Mouse (Mus musculus): ENCODE data around the gene Smok2b. TPM values are rescaled to one million over a fixed set of nuclear protein-coding genes. Genes with fewer than 3 reads are reported as not detected.
A peak's percentile ranks its signal among the peaks of the same experiment; 100 is the strongest.
"Not testable (repeated sequence)": the region's sequence is repeated elsewhere in the genome, so short reads cannot be mapped to it uniquely, and the experiment has no call there.

The Smok2b gene
- polyA plus RNA-seq, 1 experiment = 7.4 TPM

- H3K4me3 ChIP-seq (ENCODE audit: control insufficient read depth, low read depth, low read length); H3K36me3 ChIP-seq (ENCODE audit: control insufficient read depth, insufficient read depth, low read length); H3K27me3 ChIP-seq (ENCODE audit: control insufficient read depth, insufficient read depth, low read length); H3K4me1 ChIP-seq (ENCODE audit: control insufficient read depth, insufficient read depth, low read length); H3K27ac ChIP-seq (ENCODE audit: control insufficient read depth, insufficient read depth, low read depth, low read length): not testable (repeated sequence)
Measured at GRCm38 (mm10) chr17:13202453-13203107, 27.5 kb upstream of the Smok2b start.

GRCm38 (mm10) chr17:13205247-13205646 lies 24.8 kb upstream of the Smok2b start:
- H3K4me1 ChIP-seq (ENCODE audit: control insufficient read depth, insufficient read depth, low read length); H3K27ac ChIP-seq (ENCODE audit: control insufficient read depth, insufficient read depth, low read depth, low read length); H3K36me3 ChIP-seq (ENCODE audit: control insufficient read depth, insufficient read depth, low read length); H3K27me3 ChIP-seq (ENCODE audit: control insufficient read depth, insufficient read depth, low read length); H3K4me3 ChIP-seq (ENCODE audit: control insufficient read depth, low read depth, low read length): not testable (repeated sequence)

GRCm38 (mm10) chr17:13206491-13206890 lies 23.6 kb upstream of the Smok2b start:
- Histone ChIP-seq H3K4me3 (ENCODE audit: control insufficient read depth, low read depth, low read length) (no peak overlapping the region), H3K4me1 (ENCODE audit: control insufficient read depth, insufficient read depth, low read length) (no peaks in the 10 kb centered on the region), H3K27me3 (ENCODE audit: control insufficient read depth, insufficient read depth, low read length) (no peaks in the 10 kb centered on the region), H3K36me3 (ENCODE audit: control insufficient read depth, insufficient read depth, low read length) (no peaks in the 10 kb centered on the region), H3K27ac (ENCODE audit: control insufficient read depth, insufficient read depth, low read depth, low read length) (no peak overlapping the region)
- no peak for TF ChIP-seq POLR2A (IDR thresholded peaks at IDR 0.05; ENCODE audit: control insufficient read depth, low read depth, low read length)
- no peak for TF ChIP-seq CTCF (IDR thresholded peaks at IDR 0.05; ENCODE audit: control insufficient read depth, insufficient read depth, insufficient replicate concordance, low read depth, low read length)

GRCm38 (mm10) chr17:13208460-13208859 lies 21.6 kb upstream of the Smok2b start:
- H3K27ac ChIP-seq (ENCODE audit: control insufficient read depth, insufficient read depth, low read depth, low read length); H3K36me3 ChIP-seq (ENCODE audit: control insufficient read depth, insufficient read depth, low read length); H3K4me3 ChIP-seq (ENCODE audit: control insufficient read depth, low read depth, low read length); H3K27me3 ChIP-seq (ENCODE audit: control insufficient read depth, insufficient read depth, low read length); H3K4me1 ChIP-seq (ENCODE audit: control insufficient read depth, insufficient read depth, low read length): not testable (repeated sequence)

GRCm38 (mm10) chr17:13212136-13212850 lies 17.8 kb upstream of the Smok2b start:
- no peaks in the 10 kb centered on the region for H3K36me3 ChIP-seq (ENCODE audit: control insufficient read depth, insufficient read depth, low read length)
- no peak overlapping the region for H3K4me3 ChIP-seq (ENCODE audit: control insufficient read depth, low read depth, low read length)
- no peaks in the 10 kb centered on the region for H3K27me3 ChIP-seq (ENCODE audit: control insufficient read depth, insufficient read depth, low read length)
- no peaks in the 10 kb centered on the region for H3K4me1 ChIP-seq (ENCODE audit: control insufficient read depth, insufficient read depth, low read length)
- H3K27ac ChIP-seq (ENCODE audit: control insufficient read depth, insufficient read depth, low read depth, low read length) = no peak overlapping the region
- TF ChIP-seq CTCF (IDR thresholded peaks at IDR 0.05; ENCODE audit: control insufficient read depth, insufficient read depth, insufficient replicate concordance, low read depth, low read length) = no peak
- TF ChIP-seq POLR2A (IDR thresholded peaks at IDR 0.05; ENCODE audit: control insufficient read depth, low read depth, low read length) = no peak

- TF ChIP-seq POLR2A (IDR thresholded peaks at IDR 0.05; ENCODE audit: control insufficient read depth, low read depth, low read length) = no peak
- TF ChIP-seq CTCF (IDR thresholded peaks at IDR 0.05; ENCODE audit: control insufficient read depth, insufficient read depth, insufficient replicate concordance, low read depth, low read length) = no peak
- H3K4me1 ChIP-seq (ENCODE audit: control insufficient read depth, insufficient read depth, low read length) = no peaks in the 10 kb centered on the region
Measured at GRCm38 (mm10) chr17:13214169-13214568, 15.9 kb upstream of the Smok2b start.

GRCm38 (mm10) chr17:13215595-13215994 lies 14.5 kb upstream of the Smok2b start:
- no peaks in the 10 kb centered on the region for H3K27me3 ChIP-seq (ENCODE audit: control insufficient read depth, insufficient read depth, low read length)
- no peak overlapping the region for H3K4me3 ChIP-seq (ENCODE audit: control insufficient read depth, low read depth, low read length)
- no peaks in the 10 kb centered on the region for H3K36me3 ChIP-seq (ENCODE audit: control insufficient read depth, insufficient read depth, low read length)
- no peak overlapping the region for H3K27ac ChIP-seq (ENCODE audit: control insufficient read depth, insufficient read depth, low read depth, low read length)
- H3K4me1 ChIP-seq (ENCODE audit: control insufficient read depth, insufficient read depth, low read length) = no peaks in the 10 kb centered on the region
- TF ChIP-seq CTCF (IDR thresholded peaks at IDR 0.05; ENCODE audit: control insufficient read depth, insufficient read depth, insufficient replicate concordance, low read depth, low read length) = no peak
- no peak for TF ChIP-seq POLR2A (IDR thresholded peaks at IDR 0.05; ENCODE audit: control insufficient read depth, low read depth, low read length)

More at GRCm38 (mm10) chr17:13214169-13214568, 15.9 kb upstream of the Smok2b start:
- H3K4me3 ChIP-seq (ENCODE audit: control insufficient read depth, low read depth, low read length) = no peak overlapping the region
- H3K27ac ChIP-seq (ENCODE audit: control insufficient read depth, insufficient read depth, low read depth, low read length) = no peak overlapping the region
- no peaks in the 10 kb centered on the region for H3K36me3 ChIP-seq (ENCODE audit: control insufficient read depth, insufficient read depth, low read length)
- H3K27me3 ChIP-seq (ENCODE audit: control insufficient read depth, insufficient read depth, low read length) = no peaks in the 10 kb centered on the region

- Histone ChIP-seq H3K4me1 (ENCODE audit: control insufficient read depth, insufficient read depth, low read length) (no peaks in the 10 kb centered on the region), H3K27me3 (ENCODE audit: control insufficient read depth, insufficient read depth, low read length) (no peaks in the 10 kb centered on the region), H3K36me3 (ENCODE audit: control insufficient read depth, insufficient read depth, low read length) (no peaks in the 10 kb centered on the region), H3K27ac (ENCODE audit: control insufficient read depth, insufficient read depth, low read depth, low read length) (no peak within 1 kb of the TSS), H3K4me3 (ENCODE audit: control insufficient read depth, low read depth, low read length) (peak within 1 kb of the TSS; percentile 60)
- TF ChIP-seq CTCF (IDR thresholded peaks at IDR 0.05; ENCODE audit: control insufficient read depth, insufficient read depth, insufficient replicate concordance, low read depth, low read length) (no peak), POLR2A (IDR thresholded peaks at IDR 0.05; ENCODE audit: control insufficient read depth, low read depth, low read length) (no peak)
Measured at GRCm38 (mm10) chr17:13220888-13221287, 9.2 kb upstream of the Smok2b start, which contains the start of gene Smok2a. Gene Smok2a, plus strand, starts transcription at chr17:13221188.

GRCm38 (mm10) chr17:13221921-13222320 lies 8.1 kb upstream of the Smok2b start:
- not testable (repeated sequence) for H3K4me1 ChIP-seq (ENCODE audit: control insufficient read depth, insufficient read depth, low read length); H3K27ac ChIP-seq (ENCODE audit: control insufficient read depth, insufficient read depth, low read depth, low read length); H3K27me3 ChIP-seq (ENCODE audit: control insufficient read depth, insufficient read depth, low read length); H3K36me3 ChIP-seq (ENCODE audit: control insufficient read depth, insufficient read depth, low read length)
- peak overlapping the region; percentile 60 for H3K4me3 ChIP-seq (ENCODE audit: control insufficient read depth, low read depth, low read length)

GRCm38 (mm10) chr17:13239461-13239860 lies 9.4 kb downstream of the Smok2b start:
- not testable (repeated sequence) for H3K27ac ChIP-seq (ENCODE audit: control insufficient read depth, insufficient read depth, low read depth, low read length); H3K4me3 ChIP-seq (ENCODE audit: control insufficient read depth, low read depth, low read length); H3K4me1 ChIP-seq (ENCODE audit: control insufficient read depth, insufficient read depth, low read length); H3K27me3 ChIP-seq (ENCODE audit: control insufficient read depth, insufficient read depth, low read length); H3K36me3 ChIP-seq (ENCODE audit: control insufficient read depth, insufficient read depth, low read length)

Data from testis, adult 2 months (tissue).